Mouse (Mus musculus): ENCODE data around the gene Ist1.

- TF ChIP-seq CTCF (IDR thresholded peaks at IDR 0.05; ENCODE audit: extremely low read depth, insufficient read depth, insufficient read length, insufficient replicate concordance) (no peak), POLR2A (IDR thresholded peaks at IDR 0.05; ENCODE audit: low read depth, low read length) (no peak)
Measured at GRCm38 (mm10) chr8:109628638-109629037, 64.4 kb downstream of the Ist1 start.
